Mouse (Mus musculus) testis, postnatal 10 days (tissue): ENCODE measurements at regions not wholly inside any gene's neighbourhood (a gene's known extent, or its start where the extent isn't known, plus 50 kb on each side); places are given as distances from the start of the nearest gene placed in this dataset.

ENCODE experiments used
- DNase-seq: peaks from one replicate; pipeline ENCODE4 v3.0.0; 2021; ENCODE audit warnings: low spot score

GRCm38 (mm10) chr7:130036845-130037572 lies 445.3 kb downstream of the Wdr11 start:
- DNase-seq = no peak

DNA sequence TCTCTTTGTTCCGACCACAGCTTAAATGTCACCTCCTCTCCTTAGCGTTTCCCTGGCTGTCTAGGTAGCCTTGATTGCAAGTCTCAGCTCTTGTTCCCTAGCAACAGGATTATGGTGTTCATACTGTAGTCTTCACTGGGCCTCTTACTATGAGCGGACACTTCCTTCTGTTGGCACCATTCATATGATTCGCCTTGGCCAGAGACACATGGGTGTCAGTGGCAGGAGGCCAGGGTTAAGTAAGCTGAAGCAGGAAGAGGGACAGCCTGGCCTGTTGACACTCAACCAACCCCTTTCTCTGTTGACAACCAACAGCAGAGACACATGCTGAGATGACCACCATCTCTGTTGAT lies 445.9 kb downstream of the Wdr11 start:
- DNase-seq = no peak

DNA sequence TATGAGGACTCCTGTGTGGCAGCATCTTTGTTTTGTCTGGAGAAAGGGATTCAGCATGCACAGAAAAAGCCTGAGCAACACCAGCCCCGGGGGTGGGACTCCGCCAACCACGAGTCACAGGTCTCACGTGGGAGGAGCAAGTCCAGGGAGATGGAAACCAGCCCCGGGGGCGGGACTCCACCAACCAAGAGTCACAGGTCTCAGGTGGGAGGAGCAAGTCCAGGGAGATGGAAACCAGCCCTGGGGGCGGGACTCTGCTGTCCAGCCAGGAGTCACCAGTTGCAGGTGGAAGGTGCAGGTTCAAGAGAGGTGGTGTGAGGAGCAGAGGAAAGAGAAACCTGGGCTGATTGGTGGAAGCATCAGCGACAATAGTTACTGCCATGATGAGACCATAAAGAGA lies 448.9 kb downstream of the Wdr11 start:
- DNase-seq = no peak

- no peak for DNase-seq
Measured at GRCm38 (mm10) chr7:130041402-130041965, 449.8 kb downstream of the Wdr11 start.

GRCm38 (mm10) chr7:130042296-130042910 lies 450.7 kb downstream of the Wdr11 start:
- no peak for DNase-seq

DNA sequence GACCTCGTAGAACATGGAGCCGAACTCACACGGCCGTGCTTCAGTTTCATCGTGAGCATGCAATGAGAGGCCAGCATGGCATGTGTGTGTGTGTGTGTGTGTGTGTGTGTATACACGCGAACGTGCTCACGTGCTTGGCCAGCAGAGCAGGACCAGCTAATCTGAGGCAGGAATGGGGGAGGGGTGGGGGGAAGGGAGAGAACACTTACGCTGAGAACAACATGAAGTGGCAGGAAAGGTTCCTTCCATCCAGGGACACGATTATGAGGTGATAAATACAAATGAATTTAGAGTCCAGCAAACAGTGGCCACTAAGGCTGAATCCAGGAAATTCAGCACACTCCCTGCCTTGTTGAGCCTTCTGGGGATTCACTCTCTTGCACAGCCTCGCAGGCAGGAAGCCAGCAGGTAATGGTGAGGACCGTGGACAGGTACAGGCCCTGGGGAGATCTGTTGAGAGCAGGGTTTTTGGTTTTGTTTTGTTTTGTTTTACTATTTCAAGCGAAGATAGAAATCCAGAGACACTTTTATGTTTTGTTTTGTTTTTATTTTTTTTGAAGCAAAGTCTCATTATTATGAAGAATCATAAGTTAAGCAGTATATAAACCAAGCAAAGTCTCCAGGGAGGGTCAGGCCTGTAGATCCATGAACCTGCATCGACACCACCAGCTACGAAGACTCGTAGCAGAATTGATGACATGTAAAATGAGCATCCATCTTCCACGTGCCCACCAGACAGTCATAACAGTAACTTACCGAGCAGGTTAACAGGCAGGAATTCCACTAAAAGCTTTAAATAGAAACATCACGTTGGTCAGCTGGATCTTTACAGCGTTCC lies 452.0 kb downstream of the Wdr11 start:
- DNase-seq = no peak

GRCm38 (mm10) chr7:130044235-130044553 lies 452.5 kb downstream of the Wdr11 start:
- no peak for DNase-seq

DNA sequence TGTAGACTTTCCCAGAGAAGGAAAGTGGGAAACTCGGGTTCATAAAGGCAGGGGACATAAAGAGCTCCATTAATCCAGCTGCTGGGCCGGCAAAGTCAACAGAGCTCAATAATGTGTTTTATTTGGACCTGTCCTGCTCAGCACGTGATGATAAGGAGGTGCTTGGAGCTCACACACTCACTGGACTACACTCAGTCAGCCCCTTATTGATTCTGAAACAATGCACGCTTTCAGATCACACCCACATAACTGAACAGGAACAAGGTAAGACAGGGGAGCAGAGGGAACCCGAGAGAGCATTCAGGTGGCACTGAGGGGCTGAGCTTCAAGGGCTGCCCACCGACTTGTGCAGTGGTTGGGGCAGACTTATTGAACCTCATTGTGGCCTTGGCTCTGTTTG lies 452.9 kb downstream of the Wdr11 start:
- DNase-seq = no peak

GRCm38 (mm10) chr7:130046086-130046485 lies 454.4 kb downstream of the Wdr11 start:
- DNase-seq = no peak

GRCm38 (mm10) chr7:130047293-130048034 lies 455.8 kb downstream of the Wdr11 start:
- no peak for DNase-seq

DNA sequence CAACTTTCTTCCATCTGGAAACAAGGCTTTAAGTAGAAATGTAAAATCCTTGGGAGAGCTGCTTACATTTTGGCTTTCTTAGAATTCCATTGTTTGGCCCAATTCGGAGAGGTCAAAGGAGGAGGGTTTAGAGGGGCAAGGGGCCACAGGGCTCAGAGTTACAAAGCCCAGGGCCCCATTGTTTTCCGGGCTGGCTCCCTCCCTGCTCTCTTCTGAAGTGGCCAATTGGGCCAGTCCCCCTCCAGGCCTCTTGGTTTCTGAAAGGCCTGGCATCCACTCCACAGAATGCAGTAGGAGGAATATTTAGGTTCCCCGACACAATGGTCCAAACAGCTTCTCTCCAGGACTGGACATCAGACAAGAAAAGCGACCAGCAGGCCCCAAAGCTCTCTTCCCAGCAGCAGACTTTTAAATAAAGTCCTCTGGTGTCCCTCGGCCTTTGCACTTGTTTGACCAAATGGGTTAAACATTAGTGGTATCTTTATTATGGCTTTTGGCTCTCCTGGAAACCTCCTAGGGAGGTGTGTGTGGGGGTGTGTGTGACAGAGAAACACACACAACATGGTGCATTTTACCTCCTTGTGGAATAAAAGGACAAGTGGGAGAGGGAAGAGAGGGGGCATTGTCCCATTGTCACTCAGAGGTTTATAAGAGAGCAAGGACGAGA lies 456.6 kb downstream of the Wdr11 start:
- DNase-seq = no peak

GRCm38 (mm10) chr7:130049461-130049860 lies 457.8 kb downstream of the Wdr11 start:
- DNase-seq = no peak

- no peak for DNase-seq
Measured at GRCm38 (mm10) chr7:130050120-130050519, 458.5 kb downstream of the Wdr11 start.

GRCm38 (mm10) chr7:130052376-130052775 lies 460.7 kb downstream of the Wdr11 start:
- no peak for DNase-seq

GRCm38 (mm10) chr7:130057708-130058107 lies 462.5 kb downstream of the Ate1 start:
- DNase-seq = no peak

DNA sequence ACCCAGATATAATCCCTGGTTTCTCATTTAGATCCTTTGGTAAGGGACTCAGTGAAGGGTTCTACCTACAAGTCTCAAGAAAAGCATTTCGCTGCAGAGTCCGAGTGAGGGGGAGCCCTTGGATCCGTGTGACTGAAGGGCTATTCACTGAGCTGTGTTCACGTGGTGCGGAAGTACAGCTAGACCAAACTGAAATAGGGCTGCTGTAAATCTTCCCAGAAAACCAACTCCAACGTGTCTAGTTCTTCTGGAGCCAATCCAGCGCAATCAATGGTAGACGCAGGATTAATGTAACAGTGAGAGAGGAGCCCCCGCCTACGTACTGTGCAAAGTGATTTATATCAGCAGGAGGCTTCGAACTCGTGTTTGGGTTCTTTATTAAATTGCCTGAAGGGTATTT lies 461.9 kb downstream of the Ate1 start:
- no peak for DNase-seq

GRCm38 (mm10) chr7:130059684-130060607 lies 460.2 kb downstream of the Ate1 start:
- DNase-seq = no peak

GRCm38 (mm10) chr7:130064500-130064899 lies 455.7 kb downstream of the Ate1 start:
- DNase-seq = no peak

DNA sequence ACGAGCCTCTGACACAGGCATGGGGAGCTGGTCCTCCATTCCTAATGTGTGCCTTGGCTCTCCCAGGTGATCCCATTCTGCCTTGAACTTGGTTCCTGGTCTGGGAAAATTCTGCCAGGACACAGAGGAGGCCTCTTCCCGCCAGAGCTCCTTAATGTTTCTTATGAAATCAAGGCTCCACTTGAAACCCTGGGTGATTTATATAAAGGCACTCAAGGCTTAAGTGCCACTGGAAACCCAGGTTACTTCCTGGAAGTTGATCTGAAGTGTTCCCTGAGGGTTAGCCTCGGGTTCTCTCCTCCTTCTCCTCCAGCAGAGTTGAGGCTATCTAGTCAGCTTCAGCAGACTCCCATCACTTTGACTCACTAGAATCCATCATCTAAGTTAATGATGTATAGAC lies 451.9 kb downstream of the Ate1 start:
- no peak for DNase-seq

DNA sequence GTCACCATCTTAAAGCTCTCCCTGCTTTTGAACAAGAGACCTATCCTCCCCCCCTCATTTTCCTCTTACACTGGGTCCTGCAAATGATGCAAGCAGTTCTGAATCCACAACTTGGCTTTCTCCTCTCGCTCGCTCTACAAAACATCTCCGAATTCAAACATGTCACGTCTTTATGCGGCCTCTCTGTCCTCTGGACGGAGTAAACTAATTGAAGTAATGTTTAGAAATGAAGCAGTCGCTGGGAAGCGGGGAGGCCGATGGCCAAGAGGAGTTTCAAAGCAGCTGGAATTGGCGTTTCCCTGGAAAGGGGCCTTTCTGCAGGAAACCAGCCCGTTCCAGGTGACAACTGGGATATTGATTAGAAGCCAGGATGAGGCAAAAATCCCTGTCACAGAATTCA lies 446.8 kb downstream of the Ate1 start:
- no peak for DNase-seq
